Mouse (Mus musculus) limb, embryonic 10.5 days (tissue): ENCODE data around the gene Spsb2. TPM values are rescaled to one million over a fixed set of nuclear protein-coding genes. Genes with fewer than 3 reads are reported as not detected.

ENCODE experiments used
- DNase-seq: peaks from one replicate; pipeline ENCODE4 v3.0.0-alpha.2; 2017; ENCODE audit warnings: low spot score
- H3K27ac ChIP-seq: fragments of 300-500 bp; sonication (generic); 2 replicates; pipeline ENCODE4 v1.5.1; 2016; ENCODE audit warnings: mild to moderate bottlenecking
- H3K27me3 ChIP-seq: fragments of 300-500 bp; sonication (generic); 2 replicates; pipeline ENCODE4 v1.6.1; 2016; ENCODE audit warnings: low read depth, mild to moderate bottlenecking; ENCODE audit not compliant: poor library complexity, severe bottlenecking
- H3K36me3 ChIP-seq: fragments of 300-500 bp; sonication (generic); 2 replicates; pipeline ENCODE4 v1.6.1; 2016; ENCODE audit warnings: mild to moderate bottlenecking, moderate library complexity
- H3K4me1 ChIP-seq: fragments of 300-500 bp; sonication (generic); 2 replicates; pipeline ENCODE4 v1.6.1; 2016
- H3K4me3 ChIP-seq: fragments of 300-500 bp; sonication (generic); 2 replicates; pipeline ENCODE4 v1.5.1; 2016; ENCODE audit warnings: mild to moderate bottlenecking, moderate library complexity
- H3K9me3 ChIP-seq: fragments of 300-500 bp; sonication (generic); replicated peaks from 2 replicates; pipeline ENCODE4 v1.6.1; 2016; ENCODE audit warnings: mild to moderate bottlenecking
- WGBS: fragments of 180-500 bp; shearing (Covaris S2); methylation state at CpG from one replicate; pipeline ENCODE4 v1.1.7; 2016; 5-methylcytosine and 5-hydroxymethylcytosine counted together
- polyA plus RNA-seq: library from polyadenylated mRNA; unstranded; fragments of >200 nt; fragmentation: Nextera tagmentation; extraction: Ambion mirVana; gene quantifications from 2 replicates; pipeline ENCODE4 v1.2.1, GENCODE M21; 2016

The Spsb2 gene
- polyA plus RNA-seq, result 4.7 and 6.9 TPM in 2 replicates

DNA sequence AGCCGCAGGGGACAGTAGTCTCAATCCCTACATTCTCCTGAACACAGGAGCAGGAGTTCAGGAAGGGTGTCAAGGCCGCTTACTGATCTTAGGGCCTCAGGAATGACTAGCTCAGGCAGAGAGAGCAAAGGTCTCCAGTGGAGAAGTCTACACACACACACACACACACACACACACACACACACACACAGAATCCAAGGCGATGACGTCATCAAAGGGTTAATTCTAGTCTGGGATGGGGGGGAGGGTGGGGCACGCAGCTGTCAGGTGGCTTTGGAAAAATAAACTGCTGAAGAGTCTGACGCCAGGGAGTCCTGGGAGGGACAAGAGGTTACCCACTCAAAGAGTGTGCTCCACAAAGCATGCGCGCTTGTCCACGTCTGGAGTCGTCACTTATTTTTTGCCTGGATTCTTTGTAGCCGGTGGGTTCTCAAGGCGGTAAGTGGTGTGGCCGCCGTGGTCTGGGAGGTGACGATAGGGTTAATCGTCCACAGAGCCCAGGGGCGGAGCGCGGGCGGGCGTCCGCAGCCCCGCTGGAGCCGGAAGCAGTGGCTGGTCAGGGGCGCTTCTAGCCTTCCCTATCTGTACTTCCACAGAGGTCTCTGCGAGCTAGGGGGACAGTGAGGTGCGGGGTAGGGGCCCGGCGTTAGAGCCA lies at the start of gene Spsb2:
TSS of gene Spsb2 (plus strand) at position 304 of the 655 bp plus-strand sequence.
- peak within 1 kb of the TSS; percentile 63 for H3K4me3 ChIP-seq
- no peaks in the 10 kb centered on the region for H3K9me3 ChIP-seq
- peak within 1 kb of the TSS; percentile 83 for H3K27ac ChIP-seq
- 5% methylated on average over 29 of the region's 29 CpGs for WGBS
- DNase-seq, result peak; percentile 85
- H3K36me3 ChIP-seq, result peaks cover 31% of the 10 kb centered on the region
- no peaks in the 10 kb centered on the region for H3K27me3 ChIP-seq
- H3K4me1 ChIP-seq, result peaks cover 59% of the 10 kb centered on the region

DNA sequence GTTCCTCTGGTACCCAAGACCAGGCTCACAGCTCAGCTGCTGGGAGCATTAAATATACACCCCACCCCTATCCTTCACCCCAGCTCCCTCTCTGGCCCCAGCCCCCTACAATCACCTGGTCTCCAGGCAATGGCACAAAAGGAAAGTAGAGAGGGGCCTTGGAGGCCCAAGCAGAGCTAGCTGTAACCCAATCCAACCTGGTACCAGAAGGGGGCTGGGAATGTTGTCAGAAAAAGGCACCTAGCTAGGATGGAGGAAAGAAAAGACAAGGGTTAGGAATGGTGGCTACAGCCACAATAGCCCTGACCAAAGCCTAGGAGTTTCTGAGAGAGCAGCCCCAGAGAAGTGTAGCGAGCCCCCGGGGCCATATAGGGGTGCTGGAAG lies 49.6 kb upstream of the Spsb2 start:
- Histone ChIP-seq H3K9me3 (no peaks in the 10 kb centered on the region), H3K36me3 (no peaks in the 10 kb centered on the region), H3K4me1 (peaks cover 52% of the 10 kb centered on the region), H3K27ac (peak overlapping the region; percentile 99), H3K4me3 (peak overlapping the region; percentile 91), H3K27me3 (peaks cover 36% of the 10 kb centered on the region)
- no peak for DNase-seq
- WGBS, result 69% methylated on average over 2 of the region's 2 CpGs

DNA sequence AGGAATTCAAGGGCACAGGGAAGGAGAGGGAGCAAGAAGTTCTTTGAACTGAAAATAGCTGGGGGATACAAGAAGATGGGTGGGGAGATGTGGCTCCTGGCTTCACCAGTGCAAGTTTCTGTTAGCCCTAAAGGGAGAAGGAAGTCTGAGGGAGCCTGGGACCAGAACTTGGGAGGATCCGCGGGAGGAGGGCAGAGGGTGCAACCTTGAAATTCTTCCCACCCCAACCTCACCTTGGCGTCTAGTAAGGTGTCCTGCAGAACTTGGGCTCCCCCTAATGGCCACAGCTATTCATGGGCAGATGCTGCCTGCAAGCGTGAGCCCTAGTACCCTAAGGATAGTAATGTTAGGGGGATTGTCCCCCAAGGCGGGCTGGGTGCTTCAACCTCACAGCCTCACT lies 49.2 kb upstream of the Spsb2 start:
- Histone ChIP-seq H3K4me3 (peak overlapping the region; percentile 91), H3K27me3 (peaks cover 36% of the 10 kb centered on the region), H3K9me3 (no peaks in the 10 kb centered on the region), H3K27ac (peak overlapping the region; percentile 99; the same call in 1 of the 2 replicates), H3K36me3 (no peaks in the 10 kb centered on the region), H3K4me1 (peaks cover 49% of the 10 kb centered on the region)
- 1% methylated on average over 5 of the region's 5 CpGs for WGBS
- DNase-seq, result peak; percentile 89

DNA sequence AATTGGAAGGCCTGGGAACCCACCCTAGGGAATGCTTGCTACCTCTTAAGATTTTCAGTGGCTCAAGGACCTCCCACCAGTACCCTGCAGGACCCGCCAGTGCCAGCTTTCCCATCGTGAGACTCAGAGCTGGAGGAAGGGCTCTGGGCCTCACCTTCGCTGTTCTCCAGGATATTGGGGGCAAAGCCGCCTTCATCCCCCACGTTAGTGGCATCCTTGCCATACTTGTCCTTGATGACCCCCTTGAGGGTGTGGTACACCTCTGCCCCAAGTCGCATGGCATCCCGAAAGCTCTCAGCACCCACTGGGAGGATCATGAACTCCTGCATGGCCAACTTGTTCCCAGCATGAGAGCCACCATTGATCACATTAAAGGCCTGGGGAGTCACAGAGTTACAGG lies 42.5 kb upstream of the Spsb2 start:
- Histone ChIP-seq H3K9me3 (no peaks in the 10 kb centered on the region), H3K4me1 (peaks cover 31% of the 10 kb centered on the region), H3K4me3 (no peak overlapping the region), H3K27me3 (peaks cover 74% of the 10 kb centered on the region), H3K36me3 (no peaks in the 10 kb centered on the region), H3K27ac (no peak overlapping the region)
- WGBS, result 84% methylated on average over 7 of the region's 7 CpGs
- no peak for DNase-seq

DNA sequence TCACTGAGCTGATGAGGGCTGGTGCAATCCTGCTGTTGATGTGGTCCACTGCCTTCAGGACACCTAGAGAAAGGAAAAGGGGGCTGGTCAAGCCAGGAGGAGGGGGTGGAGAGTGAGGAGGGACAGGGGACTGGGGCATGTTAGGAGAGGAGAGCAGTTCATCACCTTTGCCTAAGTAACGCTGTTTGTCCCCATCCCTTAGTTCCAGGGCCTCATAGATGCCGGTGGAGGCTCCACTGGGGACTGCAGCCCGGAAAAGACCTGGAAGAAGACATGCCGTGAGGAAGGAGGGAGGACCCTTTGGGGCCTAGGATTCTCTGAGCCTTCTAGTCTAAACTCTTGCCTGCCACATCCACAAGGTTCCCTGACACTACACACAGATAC lies 40.9 kb upstream of the Spsb2 start:
- Histone ChIP-seq H3K4me1 (peaks cover 31% of the 10 kb centered on the region), H3K36me3 (no peaks in the 10 kb centered on the region), H3K27ac (no peak overlapping the region), H3K9me3 (no peaks in the 10 kb centered on the region), H3K27me3 (peaks cover 69% of the 10 kb centered on the region), H3K4me3 (0 out of 2 replicates have a peak overlapping the region, but pooled peaks have one; percentile 65)
- DNase-seq, result no peak
- 33% methylated on average over 4 of the region's 4 CpGs for WGBS

DNA sequence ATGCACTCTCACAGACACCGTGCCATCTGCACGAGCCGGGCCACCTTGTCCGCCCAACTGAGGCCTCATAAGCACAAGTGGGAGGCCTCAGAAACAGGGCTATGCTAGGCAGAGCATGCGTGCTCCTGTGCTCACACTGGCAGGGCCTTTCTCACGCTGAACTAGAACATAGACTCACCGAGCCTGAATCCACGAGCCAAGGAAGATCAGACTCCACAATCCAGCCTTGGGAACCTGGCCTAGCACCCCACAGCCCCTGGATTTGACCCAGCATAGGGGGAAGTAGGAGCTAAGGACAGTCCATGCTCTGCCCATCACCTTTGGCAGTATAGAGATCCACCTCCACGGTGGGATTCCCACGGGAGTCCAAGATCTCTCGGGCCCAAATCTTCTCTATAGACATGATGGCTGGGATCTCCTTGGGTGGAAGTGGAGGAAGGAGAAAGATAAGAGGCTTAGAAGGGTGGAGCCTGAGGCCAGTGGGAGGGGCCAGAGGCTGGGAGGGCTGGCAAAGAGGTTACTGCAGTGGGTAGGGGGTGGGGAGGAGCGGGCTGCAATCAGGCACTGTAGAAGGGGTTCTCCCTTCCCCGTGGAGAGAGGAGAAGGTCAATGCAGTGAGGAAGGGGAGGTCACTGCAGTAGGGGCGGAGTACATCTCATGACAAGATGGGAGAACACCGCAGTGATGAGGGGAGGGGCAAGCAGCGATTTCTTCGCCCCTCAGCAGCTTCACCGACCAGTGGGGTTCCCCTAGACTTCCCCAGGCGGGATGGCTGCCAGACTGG lies 40.3 kb upstream of the Spsb2 start:
- no peaks in the 10 kb centered on the region for H3K36me3 ChIP-seq
- H3K4me3 ChIP-seq, result peak overlapping the region; percentile 65
- WGBS, result 25% methylated on average over 19 of the region's 19 CpGs
- H3K9me3 ChIP-seq, result no peaks in the 10 kb centered on the region
- H3K27me3 ChIP-seq, result peaks cover 69% of the 10 kb centered on the region
- no peak overlapping the region for H3K27ac ChIP-seq
- peaks cover 31% of the 10 kb centered on the region for H3K4me1 ChIP-seq
- no peak for DNase-seq

DNA sequence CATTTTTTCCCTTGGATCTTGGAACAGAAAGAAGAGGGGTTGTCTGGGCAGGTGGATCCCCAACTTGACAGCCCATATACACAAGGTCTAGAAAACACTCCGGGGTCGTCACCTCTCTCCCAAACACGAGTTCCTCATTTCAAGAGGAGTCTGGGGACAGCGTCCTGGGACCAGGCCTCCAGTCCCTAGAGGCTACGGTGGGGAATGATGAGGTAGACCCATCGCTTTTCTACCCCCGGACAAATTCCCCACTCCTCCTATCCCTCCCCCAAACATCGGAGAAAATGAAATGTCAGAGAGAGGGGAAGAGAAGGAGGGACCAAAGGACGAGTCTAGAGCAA lies 39.8 kb upstream of the Spsb2 start:
- Histone ChIP-seq H3K4me1 (peaks cover 29% of the 10 kb centered on the region), H3K4me3 (peak overlapping the region; percentile 65), H3K27me3 (peaks cover 69% of the 10 kb centered on the region), H3K27ac (no peak overlapping the region; the same call in 1 of the 2 replicates), H3K36me3 (no peaks in the 10 kb centered on the region), H3K9me3 (no peaks in the 10 kb centered on the region)
- DNase-seq, result no peak
- 4% methylated on average over 9 of the region's 9 CpGs for WGBS

DNA sequence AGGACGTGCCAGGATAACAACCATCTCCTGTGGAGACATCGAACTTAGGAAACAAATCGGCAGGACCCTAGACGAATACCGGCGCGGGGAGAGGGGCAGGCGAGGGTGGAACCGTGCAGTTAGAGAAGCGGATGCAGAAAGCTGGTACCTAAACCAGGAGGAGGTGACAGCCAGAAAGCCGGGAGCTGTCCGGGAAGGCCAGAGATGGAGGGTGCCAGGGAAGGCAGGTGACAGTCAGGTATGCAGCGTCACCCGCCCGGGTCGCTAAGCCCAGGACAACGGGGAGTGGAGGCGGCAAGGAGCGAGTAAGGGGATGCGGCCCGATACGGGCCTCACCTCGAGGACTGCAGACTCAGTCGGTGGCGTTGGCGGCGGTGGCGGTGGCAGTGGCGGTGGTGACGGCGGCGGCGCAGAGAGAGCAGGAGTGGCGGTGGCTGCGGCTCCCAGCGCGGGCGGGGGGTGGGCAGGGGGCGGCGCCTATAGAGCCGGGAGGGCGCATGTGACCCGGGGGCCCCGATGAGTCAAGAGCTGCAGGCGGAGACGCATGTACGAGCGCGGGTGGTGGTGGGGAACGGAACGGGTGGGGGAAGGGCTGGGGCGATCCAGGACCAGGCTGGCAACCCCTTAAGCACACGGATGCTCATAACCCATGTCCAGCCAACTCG lies 39.2 kb upstream of the Spsb2 start, which contains the start of gene Eno2:
TSS of gene Eno2 (minus strand) at position 573 of the 665 bp plus-strand sequence.
- Histone ChIP-seq H3K9me3 (no peaks in the 10 kb centered on the region), H3K36me3 (no peaks in the 10 kb centered on the region), H3K27ac (peak within 1 kb of the TSS; percentile 76), H3K4me3 (peak within 1 kb of the TSS; percentile 65), H3K4me1 (peaks cover 27% of the 10 kb centered on the region), H3K27me3 (peaks cover 69% of the 10 kb centered on the region)
- DNase-seq, result peak; percentile 75
- WGBS, result 1% methylated on average over 54 of the region's 54 CpGs

DNA sequence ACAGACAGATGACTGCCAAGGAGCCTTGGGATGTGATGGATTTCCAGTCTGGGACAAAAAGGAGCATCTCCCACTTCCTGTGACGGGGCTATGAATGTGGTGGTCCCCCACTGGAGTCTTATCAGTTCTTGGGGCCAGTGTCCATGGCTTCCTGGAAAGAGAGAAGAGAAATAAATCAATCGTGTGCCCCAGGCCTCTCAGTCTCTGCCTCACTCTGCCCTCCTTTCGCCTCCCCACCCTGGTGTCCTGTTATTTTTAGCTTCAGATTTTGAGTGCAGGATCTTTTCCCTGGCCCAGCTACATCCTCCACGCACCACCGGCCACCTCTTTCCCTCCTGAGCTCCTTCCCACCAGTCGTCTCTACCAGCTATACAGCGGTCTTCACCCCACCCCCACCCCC lies 38.4 kb upstream of the Spsb2 start:
- Histone ChIP-seq H3K4me3 (peak overlapping the region; percentile 65), H3K9me3 (no peaks in the 10 kb centered on the region), H3K27ac (peak overlapping the region; percentile 76; the same call in 1 of the 2 replicates), H3K36me3 (no peaks in the 10 kb centered on the region), H3K4me1 (peaks cover 27% of the 10 kb centered on the region), H3K27me3 (peaks cover 69% of the 10 kb centered on the region)
- 54% methylated on average over 7 of the region's 7 CpGs for WGBS
- DNase-seq, result no peak

DNA sequence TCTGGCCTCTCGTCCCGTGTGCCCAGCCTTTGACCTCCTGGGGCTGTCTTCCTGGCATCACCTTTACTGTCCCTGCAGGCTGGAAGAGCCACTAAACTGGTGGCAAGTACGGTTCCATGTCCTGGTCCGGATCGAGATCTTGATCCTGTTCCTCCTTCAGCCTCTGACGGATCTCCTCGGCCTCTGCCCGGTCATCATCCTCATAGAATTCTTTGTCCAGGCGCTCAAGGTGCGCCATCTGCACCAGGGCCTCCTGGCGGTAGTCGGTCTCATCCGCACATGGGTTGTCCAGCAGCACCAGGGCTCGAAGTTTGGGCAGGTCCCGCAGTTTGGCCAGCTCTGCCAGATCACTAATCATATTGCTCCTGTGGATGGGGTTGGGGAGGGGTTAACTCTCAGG lies 38.0 kb upstream of the Spsb2 start:
- no peak for DNase-seq
- WGBS, result 83% methylated on average over 15 of the region's 15 CpGs
- Histone ChIP-seq H3K9me3 (no peaks in the 10 kb centered on the region), H3K4me3 (no peak overlapping the region), H3K36me3 (no peaks in the 10 kb centered on the region), H3K4me1 (peaks cover 27% of the 10 kb centered on the region), H3K27me3 (peaks cover 69% of the 10 kb centered on the region), H3K27ac (no peak overlapping the region)

DNA sequence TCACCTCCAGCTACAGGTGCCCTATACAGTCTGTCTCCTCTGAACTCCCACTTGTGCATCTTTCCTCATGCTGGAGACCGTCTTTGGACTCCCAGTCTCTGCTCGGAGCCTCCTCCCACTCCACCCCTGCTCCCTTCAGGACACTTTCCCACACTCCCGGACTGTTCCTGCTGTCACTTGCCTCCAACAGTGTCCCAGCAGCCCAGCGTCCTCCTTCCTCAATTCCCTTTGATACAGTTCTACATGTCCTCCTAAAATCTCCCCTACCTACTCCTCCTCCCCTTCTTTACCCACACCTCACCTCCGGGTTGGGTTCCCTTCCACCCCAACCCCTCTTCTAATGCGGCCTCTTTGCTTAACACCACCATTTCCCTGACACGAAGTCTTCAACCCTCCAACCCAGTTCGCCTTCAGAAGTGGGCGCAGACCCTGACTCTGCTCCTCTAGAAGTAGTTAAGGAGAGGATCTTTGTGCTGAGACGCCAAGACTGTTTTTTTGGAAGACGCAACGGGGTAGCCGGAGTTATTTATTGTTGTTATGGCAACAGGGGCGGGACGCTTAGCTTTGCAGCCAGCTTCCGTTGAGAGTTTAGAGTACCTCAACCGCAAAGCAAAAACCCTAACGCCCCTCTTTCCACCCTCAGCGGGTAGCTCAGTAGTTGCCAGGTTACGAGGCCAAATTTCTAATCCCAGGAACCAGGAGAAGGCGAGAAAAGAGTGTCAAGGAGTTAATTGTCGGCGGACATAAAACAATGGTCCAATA lies 29.1 kb upstream of the Spsb2 start, which contains the start of gene Lrrc23:
TSS of gene Lrrc23 (minus strand) at position 506 of the 762 bp plus-strand sequence.
- H3K36me3 ChIP-seq, result no peaks in the 10 kb centered on the region
- H3K27me3 ChIP-seq, result peaks cover 23% of the 10 kb centered on the region
- peaks cover 18% of the 10 kb centered on the region for H3K4me1 ChIP-seq
- 4% methylated on average over 23 of the region's 23 CpGs for WGBS
- H3K4me3 ChIP-seq, result peak within 1 kb of the TSS; percentile 51
- H3K9me3 ChIP-seq, result no peaks in the 10 kb centered on the region
- DNase-seq, result peak; percentile 67
- H3K27ac ChIP-seq, result peak within 1 kb of the TSS; percentile 50

DNA sequence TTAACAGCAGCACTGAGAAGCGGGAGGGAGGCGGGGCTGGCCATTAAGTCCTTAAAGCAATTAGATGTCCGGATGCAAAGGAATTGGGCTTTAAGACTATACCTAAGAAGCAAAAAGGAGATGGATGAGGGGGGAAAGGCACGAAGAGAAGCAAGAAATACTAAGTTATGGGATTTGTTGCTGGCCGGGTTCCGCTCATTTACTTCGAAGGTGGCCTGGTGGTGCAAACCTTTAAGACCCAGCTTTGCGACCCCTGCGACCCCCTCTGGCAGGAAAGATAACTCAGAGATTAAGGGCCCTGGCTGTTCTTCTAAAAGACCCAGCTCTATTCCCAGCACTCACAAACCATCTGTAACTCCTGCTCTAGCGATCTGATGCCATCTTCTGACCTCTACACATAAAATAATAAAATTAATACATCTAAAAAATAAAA lies 28.5 kb upstream of the Spsb2 start:
- peak; percentile 59 for DNase-seq
- WGBS, result 4% methylated on average over 10 of the region's 10 CpGs
- peak overlapping the region; percentile 50 for H3K27ac ChIP-seq

More for the DNA sequence above, 28.5 kb upstream of the Spsb2 start:
- Histone ChIP-seq H3K27me3 (peaks cover 23% of the 10 kb centered on the region), H3K9me3 (no peaks in the 10 kb centered on the region), H3K4me3 (peak overlapping the region; percentile 51), H3K36me3 (no peaks in the 10 kb centered on the region), H3K4me1 (peaks cover 18% of the 10 kb centered on the region)
